Mouse (Mus musculus): ENCODE results near the gene Fam208a. TPM values are rescaled to one million over a fixed set of nuclear protein-coding genes. Genes with fewer than 3 reads are reported as not detected.

Fam208a gene
- total RNA-seq, 1 experiment from 2014 or later: 91.2 TPM

- peak; percentile 20; the same call in 1 of the 2 replicates for ATAC-seq (ENCODE audit: extremely low read depth, insufficient number of reproducible peaks, low FRiP score, poor library complexity, severe bottlenecking)
Observed at GRCm38 (mm10) chr14:27411492-27411891, 17.1 kb upstream of the Fam208a start.

GRCm38 (mm10) chr14:27412699-27413098, 15.9 kb upstream of the Fam208a start:
- ATAC-seq (ENCODE audit: extremely low read depth, insufficient number of reproducible peaks, low FRiP score, poor library complexity, severe bottlenecking): no peak

- ATAC-seq (ENCODE audit: extremely low read depth, insufficient number of reproducible peaks, low FRiP score, poor library complexity, severe bottlenecking): peak; percentile 84; the same call in 1 of the 2 replicates
Observed at GRCm38 (mm10) chr14:27413961-27414360, 14.7 kb upstream of the Fam208a start.

- ATAC-seq (ENCODE audit: extremely low read depth, insufficient number of reproducible peaks, low FRiP score, poor library complexity, severe bottlenecking): no peak
Observed at GRCm38 (mm10) chr14:27420816-27421215, 7.8 kb upstream of the Fam208a start.

- ATAC-seq (ENCODE audit: extremely low read depth, insufficient number of reproducible peaks, low FRiP score, poor library complexity, severe bottlenecking): no peak
Observed at GRCm38 (mm10) chr14:27422301-27422700, 6.3 kb upstream of the Fam208a start.

- ATAC-seq (ENCODE audit: extremely low read depth, insufficient number of reproducible peaks, low FRiP score, poor library complexity, severe bottlenecking): peak; percentile 65
Observed at GRCm38 (mm10) chr14:27428973-27429711, 508 bp downstream of the Fam208a start.

- ATAC-seq (ENCODE audit: extremely low read depth, insufficient number of reproducible peaks, low FRiP score, poor library complexity, severe bottlenecking): no peak
Observed at GRCm38 (mm10) chr14:27430280-27430679, 1.6 kb downstream of the Fam208a start.

- no peak for ATAC-seq (ENCODE audit: extremely low read depth, insufficient number of reproducible peaks, low FRiP score, poor library complexity, severe bottlenecking)
Observed at GRCm38 (mm10) chr14:27432064-27432463, 3.4 kb downstream of the Fam208a start.

GRCm38 (mm10) chr14:27436116-27436515, 7.5 kb downstream of the Fam208a start:
- no peak for ATAC-seq (ENCODE audit: extremely low read depth, insufficient number of reproducible peaks, low FRiP score, poor library complexity, severe bottlenecking)

- no peak for ATAC-seq (ENCODE audit: extremely low read depth, insufficient number of reproducible peaks, low FRiP score, poor library complexity, severe bottlenecking)
Observed at GRCm38 (mm10) chr14:27436826-27437225, 8.2 kb downstream of the Fam208a start.

- no peak for ATAC-seq (ENCODE audit: extremely low read depth, insufficient number of reproducible peaks, low FRiP score, poor library complexity, severe bottlenecking)
Observed at GRCm38 (mm10) chr14:27440921-27441320, 12.3 kb downstream of the Fam208a start.

GRCm38 (mm10) chr14:27444851-27445281, 16.2 kb downstream of the Fam208a start:
- ATAC-seq (ENCODE audit: extremely low read depth, insufficient number of reproducible peaks, low FRiP score, poor library complexity, severe bottlenecking): no peak

- ATAC-seq (ENCODE audit: extremely low read depth, insufficient number of reproducible peaks, low FRiP score, poor library complexity, severe bottlenecking): no peak
Observed at GRCm38 (mm10) chr14:27446963-27447362, 18.3 kb downstream of the Fam208a start.

GRCm38 (mm10) chr14:27491399-27491798, 62.8 kb downstream of the Fam208a start:
- ATAC-seq (ENCODE audit: extremely low read depth, insufficient number of reproducible peaks, low FRiP score, poor library complexity, severe bottlenecking): no peak

- ATAC-seq (ENCODE audit: extremely low read depth, insufficient number of reproducible peaks, low FRiP score, poor library complexity, severe bottlenecking): no peak
Observed at GRCm38 (mm10) chr14:27493516-27493915, 64.9 kb downstream of the Fam208a start.

GRCm38 (mm10) chr14:27501096-27501495, 72.5 kb downstream of the Fam208a start:
- no peak for ATAC-seq (ENCODE audit: extremely low read depth, insufficient number of reproducible peaks, low FRiP score, poor library complexity, severe bottlenecking)

GRCm38 (mm10) chr14:27507894-27508643, 79.4 kb downstream of the Fam208a start, which contains the start of gene Ccdc66:
Gene Ccdc66 (minus strand): TSS chr14:27508460.
- ATAC-seq (ENCODE audit: extremely low read depth, insufficient number of reproducible peaks, low FRiP score, poor library complexity, severe bottlenecking): peak; percentile 97

- no peak for ATAC-seq (ENCODE audit: extremely low read depth, insufficient number of reproducible peaks, low FRiP score, poor library complexity, severe bottlenecking)
Observed at GRCm38 (mm10) chr14:27508644-27509301, 80.1 kb downstream of the Fam208a start.

- ATAC-seq (ENCODE audit: extremely low read depth, insufficient number of reproducible peaks, low FRiP score, poor library complexity, severe bottlenecking): no peak
Observed at GRCm38 (mm10) chr14:27524541-27524940, 95.9 kb downstream of the Fam208a start.

All from neutrophil, adult 5-6 weeks (primary cell).